Mouse (Mus musculus): ENCODE results near the gene Pigl. TPM values are rescaled to one million over a fixed set of nuclear protein-coding genes. Genes with fewer than 3 reads are reported as not detected.

The Pigl gene
- polyA plus RNA-seq, 1 experiment from 2014 or later = 5.6 TPM

GRCm38 (mm10) chr11:62537590-62537989 lies 79.3 kb downstream of the Pigl start:
- no peak overlapping the region for H3K9ac ChIP-seq (ENCODE audit: low read length)
- peaks cover 3% of the 10 kb centered on the region for H3K4me1 ChIP-seq (replicated peaks; ENCODE audit: control insufficient read depth, insufficient read depth)
- no peaks in the 10 kb centered on the region for H3K27me3 ChIP-seq (ENCODE audit: control insufficient read depth, insufficient read depth, low read length)
- H3K4me2 ChIP-seq (replicated peaks; ENCODE audit: low read depth) = no peak overlapping the region
- no peak overlapping the region for H3K4me3 ChIP-seq (ENCODE audit: low read depth, low read length)
- TF ChIP-seq EP300 (optimal IDR thresholded peaks at IDR 0.05) = no peak
- TF ChIP-seq CTCF (IDR thresholded peaks at IDR 0.05; ENCODE audit: low read depth) = no peak
- no peak overlapping the region for H3K27ac ChIP-seq (replicated peaks)
- H3K9me3 ChIP-seq (ENCODE audit: control insufficient read depth, low read length) = no peaks in the 10 kb centered on the region
- ATAC-seq (ENCODE audit: low FRiP score, low TSS enrichment) (no peak), DNase-seq (ENCODE audit: low spot score) (no peak)
- H3K36me3 ChIP-seq (ENCODE audit: control insufficient read depth, insufficient read depth, low read length) = no peaks in the 10 kb centered on the region
- 67% methylated on average over 7 of the region's 7 CpGs for whole genome bisulfite sequencing

GRCm38 (mm10) chr11:62538321-62539088 lies 80.2 kb downstream of the Pigl start:
- Histone ChIP-seq H3K4me2 (replicated peaks; ENCODE audit: low read depth) (peak overlapping the region; percentile 96), H3K27ac (replicated peaks) (peak overlapping the region; percentile 77), H3K36me3 (ENCODE audit: control insufficient read depth, insufficient read depth, low read length) (no peaks in the 10 kb centered on the region), H3K4me1 (replicated peaks; ENCODE audit: control insufficient read depth, insufficient read depth) (peaks cover 3% of the 10 kb centered on the region), H3K27me3 (ENCODE audit: control insufficient read depth, insufficient read depth, low read length) (no peaks in the 10 kb centered on the region), H3K4me3 (ENCODE audit: low read depth, low read length) (peak overlapping the region; percentile 73), H3K9me3 (ENCODE audit: control insufficient read depth, low read length) (no peaks in the 10 kb centered on the region), H3K9ac (ENCODE audit: low read length) (peak overlapping the region; percentile 87)
- ATAC-seq (ENCODE audit: low FRiP score, low TSS enrichment) (peak; percentile 74), DNase-seq (ENCODE audit: low spot score) (peak; percentile 69)
- 0 out of 2 replicates have a peak, but pooled peaks have one; percentile 18 for TF ChIP-seq CTCF (IDR thresholded peaks at IDR 0.05; ENCODE audit: low read depth)
- no peak for TF ChIP-seq EP300 (optimal IDR thresholded peaks at IDR 0.05)
- under 1% methylated on average over 49 of the region's 73 CpGs for WGBS

- Histone ChIP-seq H3K36me3 (ENCODE audit: control insufficient read depth, insufficient read depth, low read length) (no peaks in the 10 kb centered on the region), H3K4me2 (replicated peaks; ENCODE audit: low read depth) (peak within 1 kb of the TSS; percentile 96), H3K9ac (ENCODE audit: low read length) (peak within 1 kb of the TSS; percentile 87), H3K27me3 (ENCODE audit: control insufficient read depth, insufficient read depth, low read length) (no peaks in the 10 kb centered on the region), H3K9me3 (ENCODE audit: control insufficient read depth, low read length) (no peaks in the 10 kb centered on the region), H3K27ac (replicated peaks) (peak within 1 kb of the TSS; percentile 77), H3K4me1 (replicated peaks; ENCODE audit: control insufficient read depth, insufficient read depth) (peaks cover 3% of the 10 kb centered on the region), H3K4me3 (ENCODE audit: low read depth, low read length) (peak within 1 kb of the TSS; percentile 73)
- ATAC-seq (ENCODE audit: low FRiP score, low TSS enrichment) = peak; percentile 82
- TF ChIP-seq EP300 (optimal IDR thresholded peaks at IDR 0.05) (no peak), CTCF (IDR thresholded peaks at IDR 0.05; ENCODE audit: low read depth) (no peak)
- peak; percentile 82 for DNase-seq (ENCODE audit: low spot score)
- 6% methylated on average over 55 of the region's 57 CpGs for WGBS
Observed at GRCm38 (mm10) chr11:62539089-62539890, 81.0 kb downstream of the Pigl start, which contains the start of gene Cenpv. Cenpv (minus strand) TSS chr11:62539261.

- Histone ChIP-seq H3K36me3 (ENCODE audit: control insufficient read depth, insufficient read depth, low read length) (no peaks in the 10 kb centered on the region), H3K4me2 (replicated peaks; ENCODE audit: low read depth) (no peak overlapping the region), H3K9ac (ENCODE audit: low read length) (no peak overlapping the region), H3K9me3 (ENCODE audit: control insufficient read depth, low read length) (no peaks in the 10 kb centered on the region), H3K27me3 (ENCODE audit: control insufficient read depth, insufficient read depth, low read length) (no peaks in the 10 kb centered on the region), H3K4me3 (ENCODE audit: low read depth, low read length) (no peak overlapping the region), H3K27ac (replicated peaks) (no peak overlapping the region), H3K4me1 (replicated peaks; ENCODE audit: control insufficient read depth, insufficient read depth) (peaks cover 3% of the 10 kb centered on the region)
- no peak for ATAC-seq (ENCODE audit: low FRiP score, low TSS enrichment)
- no peak for DNase-seq (ENCODE audit: low spot score)
- WGBS = 88% methylated on average over 7 of the region's 7 CpGs
- no peak for TF ChIP-seq CTCF (IDR thresholded peaks at IDR 0.05; ENCODE audit: low read depth)
- TF ChIP-seq EP300 (optimal IDR thresholded peaks at IDR 0.05) = no peak
Observed at GRCm38 (mm10) chr11:62540167-62540566, 81.9 kb downstream of the Pigl start.

- no peak for ATAC-seq (ENCODE audit: low FRiP score, low TSS enrichment)
Observed at GRCm38 (mm10) chr11:62540969-62541368, 82.7 kb downstream of the Pigl start.

More at GRCm38 (mm10) chr11:62540969-62541368, 82.7 kb downstream of the Pigl start:
- H3K9me3 ChIP-seq (ENCODE audit: control insufficient read depth, low read length) = no peaks in the 10 kb centered on the region
- no peaks in the 10 kb centered on the region for H3K36me3 ChIP-seq (ENCODE audit: control insufficient read depth, insufficient read depth, low read length)
- no peak for TF ChIP-seq EP300 (optimal IDR thresholded peaks at IDR 0.05)
- no peak for TF ChIP-seq CTCF (IDR thresholded peaks at IDR 0.05; ENCODE audit: low read depth)
- WGBS = 52% methylated on average over 2 of the region's 2 CpGs
- no peak overlapping the region for H3K27ac ChIP-seq (replicated peaks)
- H3K4me2 ChIP-seq (replicated peaks; ENCODE audit: low read depth) = no peak overlapping the region
- no peak for DNase-seq (ENCODE audit: low spot score)
- no peak overlapping the region for H3K9ac ChIP-seq (ENCODE audit: low read length)
- H3K4me1 ChIP-seq (replicated peaks; ENCODE audit: control insufficient read depth, insufficient read depth) = peaks cover 3% of the 10 kb centered on the region
- no peaks in the 10 kb centered on the region for H3K27me3 ChIP-seq (ENCODE audit: control insufficient read depth, insufficient read depth, low read length)
- H3K4me3 ChIP-seq (ENCODE audit: low read depth, low read length) = no peak overlapping the region
